Mouse (Mus musculus) R1 (cell line): Measurements from ENCODE around the gene Arhgef18.

Experiments
- DNase-seq: peaks from one replicate; pipeline ENCODE4 v3.0.0-alpha.2; 2018; ENCODE audit warnings: low read depth, low spot score

The Arhgef18 gene

GRCm38 (mm10) chr8:3500235-3501090 is 107.7 kb downstream of the Arhgef18 start, which contains the start of gene Mcoln1:
Mcoln1 (plus strand) TSS chr8:3500457.
- peak; percentile 97 for DNase-seq

GRCm38 (mm10) chr8:3502217-3502616 is 109.4 kb downstream of the Arhgef18 start:
- DNase-seq: no peak
